Mouse (Mus musculus): ENCODE measurements around the gene Dtx2. TPM values are rescaled to one million over a fixed set of nuclear protein-coding genes. Genes with fewer than 3 reads are reported as not detected.

Gene Dtx2
- total and polyA plus RNA-seq, 3 experiments = 11.9 to 17.2 TPM; not detected in 1

- no peak for DNase-seq (ENCODE audit: low read depth, low spot score)
- peaks cover 0 to 22% of the 10 kb centered on the region in 2 experiments; a peak in 2 of 4 replicates for H3K36me3 ChIP-seq (ENCODE audit: control insufficient read depth in 1 of 2, insufficient read depth in 2 of 2, low read length in 2 of 2)
- peak overlapping the region; percentile 90 for H3K27ac ChIP-seq (ENCODE audit: control insufficient read depth, low read depth, low read length)
- peaks cover 9 to 25% of the 10 kb centered on the region in 2 experiments for H3K4me1 ChIP-seq (ENCODE audit: control insufficient read depth in 1 of 2, insufficient read depth in 2 of 2, low read length in 2 of 2)
- peak overlapping the region; percentile 83 for H3K9ac ChIP-seq (ENCODE audit: control insufficient read depth, low read depth, low read length, poor library complexity, severe bottlenecking)
- H3K27me3 ChIP-seq (ENCODE audit: control insufficient read depth in 1 of 2, insufficient read depth in 2 of 2, low read length in 2 of 2) = no peaks in the 10 kb centered on the region
- H3K9me3 ChIP-seq (replicated peaks; ENCODE audit: insufficient read depth, low read length) = no peaks in the 10 kb centered on the region
- peak overlapping the region; percentile 34 to 55 for H3K4me3 ChIP-seq (ENCODE audit: control insufficient read depth in 1 of 2, insufficient read depth in 1 of 2, low read depth in 2 of 2, low read length in 2 of 2)
- no peaks in the 10 kb centered on the region; the same call in 1 of the 2 replicates for H3K79me2 ChIP-seq (ENCODE audit: control insufficient read depth, insufficient read depth, low read length, poor library complexity)
- TF ChIP-seq RAD21 (IDR thresholded peaks at IDR 0.05; ENCODE audit: low read depth, low read length) (no peak), MYC (IDR thresholded peaks at IDR 0.05; ENCODE audit: low read depth, low read length) (0 out of 2 replicates have a peak, but pooled peaks have one; percentile 16), BHLHE40 (IDR thresholded peaks at IDR 0.05; ENCODE audit: borderline replicate concordance, low read depth, low read length) (peak; percentile 51; the same call in 1 of the 2 replicates), USF1 (IDR thresholded peaks at IDR 0.05; ENCODE audit: low read depth, low read length) (peak; percentile 57; the same call in 1 of the 2 replicates), MXI1 (IDR thresholded peaks at IDR 0.05; ENCODE audit: low read depth, low read length) (peak; percentile 49; the same call in 1 of the 2 replicates), SIN3A (IDR thresholded peaks at IDR 0.05; ENCODE audit: low read length) (no peak), ZC3H11A (IDR thresholded peaks at IDR 0.05; ENCODE audit: low read depth, low read length) (no peak), ZNF384 (IDR thresholded peaks at IDR 0.05; ENCODE audit: low read depth, low read length) (peak; percentile 13; the same call in 1 of the 2 replicates), CHD1 (IDR thresholded peaks at IDR 0.05; ENCODE audit: low read depth, low read length) (peak; percentile 60; the same call in 1 of the 2 replicates)
Observed at GRCm38 (mm10) chr5:135956300-135957206, 38.0 kb upstream of the Dtx2 start.

GRCm38 (mm10) chr5:135957207-135957974 lies 37.2 kb upstream of the Dtx2 start:
- H3K4me3 ChIP-seq (ENCODE audit: control insufficient read depth in 1 of 2, insufficient read depth in 1 of 2, low read depth in 2 of 2, low read length in 2 of 2) = peak overlapping the region; percentile 56 to 62
- TF ChIP-seq NRF1 (IDR thresholded peaks at IDR 0.05; ENCODE audit: insufficient read depth, low read depth, low read length, poor library complexity, severe bottlenecking) (0 out of 2 replicates have a peak, but pooled peaks have one; percentile 25), USF2 (IDR thresholded peaks at IDR 0.05; ENCODE audit: borderline replicate concordance in 1 of 2, insufficient read depth in 1 of 2, low read depth in 1 of 2, low read length in 2 of 2) (no peak), MYB (IDR thresholded peaks at IDR 0.05; ENCODE audit: low read depth, low read length) (no peak), KAT2A (conservative IDR thresholded peaks at IDR 0.05; ENCODE audit: low read depth, low read length) (no peak; the same call in 1 of the 2 replicates), UBTF (IDR thresholded peaks at IDR 0.05; ENCODE audit: borderline replicate concordance, insufficient read depth, low read depth, low read length) (no peak), MAFK (IDR thresholded peaks at IDR 0.05; ENCODE audit: borderline replicate concordance, low read depth, low read length) (peak; percentile 74; the same call in 1 of the 2 replicates), E2F4 (IDR thresholded peaks at IDR 0.05; ENCODE audit: borderline replicate concordance, low read depth, low read length) (no peak), RAD21 (IDR thresholded peaks at IDR 0.05; ENCODE audit: low read depth, low read length) (no peak), RCOR1 (IDR thresholded peaks at IDR 0.05; ENCODE audit: low read depth, low read length) (no peak), POLR2AphosphoS5 (IDR thresholded peaks at IDR 0.05; ENCODE audit: borderline replicate concordance, low read depth, low read length) (no peak), EP300 (IDR thresholded peaks at IDR 0.05; ENCODE audit: low read depth in 1 of 2, low read length in 2 of 2) (peak in 1 of 2 experiments; percentile 52; a peak in 2 of 4 replicates), ZC3H11A (IDR thresholded peaks at IDR 0.05; ENCODE audit: low read depth, low read length) (no peak), NELFE (IDR thresholded peaks at IDR 0.05; ENCODE audit: low read depth, low read length) (peak; percentile 91), CHD1 (IDR thresholded peaks at IDR 0.05; ENCODE audit: low read depth, low read length) (peak; percentile 69; the same call in 1 of the 2 replicates), BHLHE40 (IDR thresholded peaks at IDR 0.05; ENCODE audit: borderline replicate concordance, low read depth, low read length) (no peak), MXI1 (IDR thresholded peaks at IDR 0.05; ENCODE audit: low read depth, low read length) (peak; percentile 24; the same call in 1 of the 2 replicates), MEF2A (IDR thresholded peaks at IDR 0.05; ENCODE audit: extremely low read depth, insufficient replicate concordance, low read depth, low read length, poor library complexity, severe bottlenecking) (no peak), GABPA (IDR thresholded peaks at IDR 0.05; ENCODE audit: low read depth, low read length) (peak; percentile 88), ZKSCAN1 (IDR thresholded peaks at IDR 0.05; ENCODE audit: low read depth, low read length) (no peak; the same call in 1 of the 2 replicates)

More at GRCm38 (mm10) chr5:135957207-135957974, 37.2 kb upstream of the Dtx2 start:
- DNase-seq (ENCODE audit: low read depth, low spot score) = peak; percentile 99
- Histone ChIP-seq H3K27me3 (ENCODE audit: control insufficient read depth in 1 of 2, insufficient read depth in 2 of 2, low read length in 2 of 2) (no peaks in the 10 kb centered on the region), H3K9me3 (replicated peaks; ENCODE audit: insufficient read depth, low read length) (no peaks in the 10 kb centered on the region), H3K36me3 (ENCODE audit: control insufficient read depth in 1 of 2, insufficient read depth in 2 of 2, low read length in 2 of 2) (peaks cover 0 to 24% of the 10 kb centered on the region in 2 experiments; a peak in 2 of 4 replicates), H3K79me2 (ENCODE audit: control insufficient read depth, insufficient read depth, low read length, poor library complexity) (no peaks in the 10 kb centered on the region; the same call in 1 of the 2 replicates), H3K4me1 (ENCODE audit: control insufficient read depth in 1 of 2, insufficient read depth in 2 of 2, low read length in 2 of 2) (peaks cover 10 to 27% of the 10 kb centered on the region in 2 experiments), H3K9ac (ENCODE audit: control insufficient read depth, low read depth, low read length, poor library complexity, severe bottlenecking) (peak overlapping the region; percentile 83), H3K27ac (ENCODE audit: control insufficient read depth, low read depth, low read length) (peak overlapping the region; percentile 90)

Measured in MEL (cell line).